Mouse (Mus musculus) bone marrow macrophage, adult 2 months (primary cell): ENCODE results near the gene Mrpl23. TPM values are rescaled to one million over a fixed set of nuclear protein-coding genes. Genes with fewer than 3 reads are reported as not detected.

Experiments used
- H3K27ac ChIP-seq: 2 replicates; pipeline ENCODE4 v1.5.1; 2012; ENCODE audit warnings: low read depth, low read length; ENCODE audit not compliant: insufficient read depth
- H3K4me1 ChIP-seq: 2 replicates; pipeline ENCODE4 v1.6.1; 2012; ENCODE audit warnings: low read length; ENCODE audit not compliant: control insufficient read depth, insufficient read depth
- H3K4me3 ChIP-seq: 2 replicates; pipeline ENCODE4 v1.5.1; 2012; ENCODE audit warnings: mild to moderate bottlenecking, low read length, moderate library complexity; ENCODE audit not compliant: insufficient read depth
- CTCF ChIP-seq: IDR thresholded peaks from 2 replicates; pipeline ENCODE4 v1.5.1; 2012; ENCODE audit warnings: low read depth, mild to moderate bottlenecking, low read length, moderate library complexity
- POLR2A ChIP-seq: IDR thresholded peaks from 2 replicates; pipeline ENCODE4 v1.6.1; 2012; ENCODE audit warnings: mild to moderate bottlenecking, low read depth, low read length, borderline replicate concordance
- polyA plus RNA-seq: library from polyadenylated mRNA; stranded (reverse); fragments of >200 nt; gene quantifications from 2 replicates; pipeline ENCODE4 v1.2.4, GENCODE M21; 2012; ENCODE audit not compliant: missing spikeins, insufficient read depth, insufficient read length

The Mrpl23 gene
- polyA plus RNA-seq, 1 experiment = 27.2 TPM

GRCm38 (mm10) chr7:142571458-142572220 is 39.2 kb downstream of the Mrpl23 start:
- H3K4me3 ChIP-seq = no peak overlapping the region
- TF ChIP-seq CTCF (no peak), POLR2A (no peak)
- H3K4me1 ChIP-seq = peaks cover 27% of the 10 kb centered on the region
- peak overlapping the region; percentile 44 for H3K27ac ChIP-seq

- Histone ChIP-seq H3K4me3 (no peak overlapping the region), H3K4me1 (peaks cover 23% of the 10 kb centered on the region), H3K27ac (peak overlapping the region; percentile 25)
- TF ChIP-seq CTCF (no peak), POLR2A (no peak)
Measured at GRCm38 (mm10) chr7:142572343-142572742, 39.9 kb downstream of the Mrpl23 start.

- no peak overlapping the region for H3K4me3 ChIP-seq
- H3K27ac ChIP-seq = no peak overlapping the region
- TF ChIP-seq CTCF (no peak), POLR2A (no peak)
- H3K4me1 ChIP-seq = peaks cover 17% of the 10 kb centered on the region
Measured at GRCm38 (mm10) chr7:142572992-142573391, 40.5 kb downstream of the Mrpl23 start.

GRCm38 (mm10) chr7:142574155-142574660 is 41.7 kb downstream of the Mrpl23 start:
- Histone ChIP-seq H3K4me1 (peaks cover 16% of the 10 kb centered on the region), H3K27ac (no peak overlapping the region), H3K4me3 (no peak overlapping the region)
- TF ChIP-seq CTCF (no peak), POLR2A (no peak)

- Histone ChIP-seq H3K4me3 (no peak overlapping the region), H3K27ac (no peak overlapping the region)
- TF ChIP-seq CTCF = no peak
- no peak for TF ChIP-seq POLR2A
Measured at GRCm38 (mm10) chr7:142574826-142575351, 42.4 kb downstream of the Mrpl23 start.

GRCm38 (mm10) chr7:142575491-142575890 is 43.0 kb downstream of the Mrpl23 start:
- Histone ChIP-seq H3K4me3 (no peak overlapping the region), H3K27ac (no peak overlapping the region), H3K4me1 (peaks cover 16% of the 10 kb centered on the region)
- TF ChIP-seq CTCF = no peak
- TF ChIP-seq POLR2A = no peak

More at GRCm38 (mm10) chr7:142574826-142575351, 42.4 kb downstream of the Mrpl23 start:
- peaks cover 16% of the 10 kb centered on the region for H3K4me1 ChIP-seq

- TF ChIP-seq POLR2A (no peak), CTCF (no peak)
- Histone ChIP-seq H3K27ac (no peak overlapping the region), H3K4me3 (no peak overlapping the region), H3K4me1 (peaks cover 16% of the 10 kb centered on the region)
Measured at GRCm38 (mm10) chr7:142575971-142576370, 43.5 kb downstream of the Mrpl23 start.

GRCm38 (mm10) chr7:142576472-142577326 is 44.2 kb downstream of the Mrpl23 start:
- Histone ChIP-seq H3K4me1 (peaks cover 9% of the 10 kb centered on the region), H3K27ac (no peak overlapping the region), H3K4me3 (no peak overlapping the region)
- TF ChIP-seq CTCF = no peak
- no peak for TF ChIP-seq POLR2A

- TF ChIP-seq CTCF (no peak), POLR2A (no peak)
- Histone ChIP-seq H3K27ac (no peak overlapping the region), H3K4me3 (no peak overlapping the region), H3K4me1 (no peaks in the 10 kb centered on the region)
Measured at GRCm38 (mm10) chr7:142577806-142578423, 45.4 kb downstream of the Mrpl23 start.
